Mouse (Mus musculus) hindbrain, postnatal 0 days (tissue): ENCODE measurements around the gene Lmntd1. TPM values are rescaled to one million over a fixed set of nuclear protein-coding genes. Genes with fewer than 3 reads are reported as not detected.

ENCODE experiments used
- ATAC-seq: fragments of 200-750 bp; cut with Nextera tagmentation; 2 replicates; pipeline ENCODE4 v1.8.0; 2017; ENCODE audit warnings: mild to moderate bottlenecking, moderate TSS enrichment, moderate library complexity
- DNase-seq: peaks from one replicate; pipeline ENCODE4 v3.0.0-alpha.2; 2015; ENCODE audit warnings: low spot score
- H3K27ac ChIP-seq: fragments of 300-500 bp; sonication (generic); 2 replicates; pipeline ENCODE4 v1.5.1; 2014; ENCODE audit warnings: mild to moderate bottlenecking
- H3K27me3 ChIP-seq: fragments of 300-500 bp; sonication (generic); 2 replicates; pipeline ENCODE4 v1.6.1; 2014; ENCODE audit warnings: low read length, mixed read lengths; ENCODE audit not compliant: insufficient read depth
- H3K36me3 ChIP-seq: fragments of 300-500 bp; sonication (generic); 2 replicates; pipeline ENCODE4 v1.6.1; 2014; ENCODE audit warnings: low read length, mixed read lengths; ENCODE audit not compliant: insufficient read depth
- H3K4me1 ChIP-seq: fragments of 300-500 bp; sonication (generic); 2 replicates; pipeline ENCODE4 v1.6.1; 2014; ENCODE audit warnings: antibody characterized with exemption, low read length, mixed read lengths; ENCODE audit not compliant: insufficient read depth
- H3K4me2 ChIP-seq: fragments of 300-500 bp; sonication (generic); 2 replicates; pipeline ENCODE4 v1.6.1; 2014; ENCODE audit warnings: low read depth, mild to moderate bottlenecking, low read length, moderate library complexity, mixed read lengths
- H3K4me3 ChIP-seq: fragments of 300-500 bp; sonication (generic); 2 replicates; pipeline ENCODE4 v1.5.1; 2014; ENCODE audit warnings: low read length
- H3K9ac ChIP-seq: fragments of 300-500 bp; sonication (generic); replicated peaks from 2 replicates; pipeline ENCODE4 v1.6.1; 2014; ENCODE audit warnings: mild to moderate bottlenecking, low read length, moderate library complexity, mixed read lengths
- H3K9me3 ChIP-seq: fragments of 300-500 bp; sonication (generic); 2 replicates; pipeline ENCODE4 v1.6.1; 2016; ENCODE audit warnings: low read length, mixed read lengths
- CTCF ChIP-seq: IDR thresholded peaks from 2 replicates; pipeline ENCODE4 v1.5.1; 2016; ENCODE audit warnings: antibody characterized with exemption, control low read depth, low read depth
- WGBS: fragments of 180-500 bp; shearing (Covaris S2); extraction: QIAGEN DNeasy Blood & Tissue Kit; methylation state at CpG from one replicate; pipeline ENCODE4 v1.1.7; 2014; 5-methylcytosine and 5-hydroxymethylcytosine counted together
- polyA plus RNA-seq: library from polyadenylated mRNA; unstranded; fragments of >200 nt; fragmentation: Nextera tagmentation; extraction: Ambion mirVana; gene quantifications from 2 replicates; pipeline ENCODE4 v1.2.1, GENCODE M21; 2015
- total RNA-seq: library from RNA; depleted of rRNA; stranded (reverse); fragments of >200 nt; gene quantifications from 2 replicates; pipeline ENCODE4 v1.2.3, GENCODE M21; 2014

The Lmntd1 gene
- total and polyA plus RNA-seq, 2 experiments from 2014 or later = 1.5 to 2.3 TPM

GRCm38 (mm10) chr6:145379175-145379574, 234.9 kb downstream of the Lmntd1 start:
- Histone ChIP-seq H3K27ac (no peak overlapping the region), H3K4me1 (no peaks in the 10 kb centered on the region), H3K4me3 (no peak overlapping the region), H3K27me3 (no peaks in the 10 kb centered on the region), H3K4me2 (no peak overlapping the region), H3K36me3 (no peaks in the 10 kb centered on the region), H3K9ac (no peak overlapping the region), H3K9me3 (no peaks in the 10 kb centered on the region)
- no peak for TF ChIP-seq CTCF
- ATAC-seq = no peak
- 27% methylated on average over 6 of the region's 6 CpGs for WGBS
- peak; percentile 22 for DNase-seq

- 74% methylated on average over 4 of the region's 4 CpGs for WGBS
- Histone ChIP-seq H3K36me3 (no peaks in the 10 kb centered on the region), H3K27ac (no peak overlapping the region), H3K9me3 (no peaks in the 10 kb centered on the region), H3K4me2 (no peak overlapping the region), H3K27me3 (no peaks in the 10 kb centered on the region), H3K4me3 (no peak overlapping the region), H3K4me1 (0 out of 2 replicates have a peak, but pooled peaks cover 3% of the 10 kb centered on the region), H3K9ac (no peak overlapping the region)
- ATAC-seq (no peak), DNase-seq (no peak)
- TF ChIP-seq CTCF = no peak
Observed at GRCm38 (mm10) chr6:145378689-145379088, 235.4 kb downstream of the Lmntd1 start.

GRCm38 (mm10) chr6:145374372-145374771, 239.7 kb downstream of the Lmntd1 start:
- no peaks in the 10 kb centered on the region for H3K9me3 ChIP-seq
- H3K36me3 ChIP-seq = no peaks in the 10 kb centered on the region
- H3K9ac ChIP-seq = no peak overlapping the region
- H3K4me1 ChIP-seq = 0 out of 2 replicates have a peak, but pooled peaks cover 3% of the 10 kb centered on the region
- H3K27ac ChIP-seq = no peak overlapping the region
- DNase-seq (no peak), ATAC-seq (no peak)
- no peak overlapping the region for H3K4me2 ChIP-seq
- H3K27me3 ChIP-seq = no peaks in the 10 kb centered on the region
- 66% methylated on average over 2 of the region's 2 CpGs for WGBS
- no peak overlapping the region for H3K4me3 ChIP-seq
- no peak for TF ChIP-seq CTCF

- Histone ChIP-seq H3K4me1 (0 out of 2 replicates have a peak, but pooled peaks cover 3% of the 10 kb centered on the region), H3K9me3 (no peaks in the 10 kb centered on the region), H3K36me3 (no peaks in the 10 kb centered on the region), H3K4me2 (no peak overlapping the region), H3K4me3 (no peak overlapping the region), H3K9ac (no peak overlapping the region), H3K27me3 (no peaks in the 10 kb centered on the region), H3K27ac (no peak overlapping the region)
- 44% methylated on average over 7 of the region's 7 CpGs for WGBS
- peak; percentile 23 for DNase-seq
- ATAC-seq = peak; percentile 30; the same call in 1 of the 2 replicates
- TF ChIP-seq CTCF = no peak
Observed at GRCm38 (mm10) chr6:145373712-145374221, 240.4 kb downstream of the Lmntd1 start.

- Histone ChIP-seq H3K9me3 (no peaks in the 10 kb centered on the region), H3K4me1 (0 out of 2 replicates have a peak, but pooled peaks cover 3% of the 10 kb centered on the region), H3K27ac (no peak overlapping the region), H3K4me3 (no peak overlapping the region), H3K9ac (no peak overlapping the region), H3K4me2 (no peak overlapping the region), H3K27me3 (no peaks in the 10 kb centered on the region), H3K36me3 (no peaks in the 10 kb centered on the region)
- ATAC-seq = no peak
- WGBS = 62% methylated on average over 2 of the region's 2 CpGs
- no peak for DNase-seq
- 0 out of 2 replicates have a peak, but pooled peaks have one; percentile 14 for TF ChIP-seq CTCF
Observed at GRCm38 (mm10) chr6:145372066-145372465, 242.1 kb downstream of the Lmntd1 start.

GRCm38 (mm10) chr6:145371586-145371985, 242.5 kb downstream of the Lmntd1 start:
- 91% methylated on average over 4 of the region's 4 CpGs for WGBS

GRCm38 (mm10) chr6:145370302-145370701, 243.8 kb downstream of the Lmntd1 start:
- Histone ChIP-seq H3K36me3 (no peaks in the 10 kb centered on the region), H3K4me2 (no peak overlapping the region), H3K4me3 (no peak overlapping the region), H3K27ac (no peak overlapping the region), H3K9me3 (no peaks in the 10 kb centered on the region), H3K4me1 (0 out of 2 replicates have a peak, but pooled peaks cover 3% of the 10 kb centered on the region), H3K27me3 (no peaks in the 10 kb centered on the region), H3K9ac (no peak overlapping the region)
- 84% methylated on average over 3 of the region's 3 CpGs for WGBS
- no peak for TF ChIP-seq CTCF
- DNase-seq (no peak), ATAC-seq (no peak)

More at GRCm38 (mm10) chr6:145371586-145371985, 242.5 kb downstream of the Lmntd1 start:
- H3K9me3 ChIP-seq = no peaks in the 10 kb centered on the region
- H3K4me1 ChIP-seq = 0 out of 2 replicates have a peak, but pooled peaks cover 3% of the 10 kb centered on the region
- no peak overlapping the region for H3K27ac ChIP-seq
- ATAC-seq (no peak), DNase-seq (no peak)
- H3K36me3 ChIP-seq = no peaks in the 10 kb centered on the region
- H3K4me3 ChIP-seq = no peak overlapping the region
- no peaks in the 10 kb centered on the region for H3K27me3 ChIP-seq
- no peak overlapping the region for H3K4me2 ChIP-seq
- no peak overlapping the region for H3K9ac ChIP-seq
- no peak for TF ChIP-seq CTCF
